Mouse (Mus musculus) ovary, postnatal 14 days (tissue): ENCODE results near the gene Ceacam10.
"Not testable (repeated sequence)": the region's sequence is repeated elsewhere in the genome, so short reads cannot be mapped to it uniquely, and the experiment has no call there.

Source experiments
- DNase-seq: peaks from one replicate; pipeline ENCODE4 v3.0.0; 2022; ENCODE audit warnings: low spot score

The Ceacam10 gene

GRCm38 (mm10) chr7:24776918-24777317, at the start of gene Ceacam10:
Gene Ceacam10 (plus strand): TSS chr7:24777206.
- DNase-seq = not testable (repeated sequence)

- DNase-seq = no peak
These were observed 40.9 kb upstream of the Ceacam10 start for GRCm38 (mm10) chr7:24735970-24736670.

- DNase-seq = no peak
These were observed 26.3 kb upstream of the Ceacam10 start for GRCm38 (mm10) chr7:24750695-24751094.

GRCm38 (mm10) chr7:24751610-24752009, 25.4 kb upstream of the Ceacam10 start:
- DNase-seq = no peak

GRCm38 (mm10) chr7:24753476-24753875, 23.5 kb upstream of the Ceacam10 start:
- DNase-seq = no peak

GRCm38 (mm10) chr7:24758520-24758919, 18.5 kb upstream of the Ceacam10 start:
- no peak for DNase-seq

GRCm38 (mm10) chr7:24760211-24760610, 16.8 kb upstream of the Ceacam10 start, which contains the start of gene Cd177:
Gene Cd177 (minus strand): TSS chr7:24760311.
- DNase-seq = no peak

GRCm38 (mm10) chr7:24761161-24761560, 15.8 kb upstream of the Ceacam10 start:
- DNase-seq = no peak

GRCm38 (mm10) chr7:24762574-24762973, 14.4 kb upstream of the Ceacam10 start:
- no peak for DNase-seq

- DNase-seq = no peak
These were observed 5.6 kb upstream of the Ceacam10 start for GRCm38 (mm10) chr7:24771361-24771760.

GRCm38 (mm10) chr7:24773942-24774535, 3.0 kb upstream of the Ceacam10 start:
- no peak for DNase-seq

- DNase-seq = no peak
These were observed 861 bp upstream of the Ceacam10 start for GRCm38 (mm10) chr7:24776145-24776544.

- DNase-seq = no peak
These were observed 20.9 kb downstream of the Ceacam10 start for GRCm38 (mm10) chr7:24797918-24798317.

GRCm38 (mm10) chr7:24802149-24802767, 25.3 kb downstream of the Ceacam10 start:
- no peak for DNase-seq

- no peak for DNase-seq
These were observed 27.8 kb downstream of the Ceacam10 start for GRCm38 (mm10) chr7:24804826-24805225.

GRCm38 (mm10) chr7:24809041-24809440, 32.0 kb downstream of the Ceacam10 start:
- DNase-seq = no peak

- peak; percentile 60 for DNase-seq
These were observed 40.5 kb downstream of the Ceacam10 start for GRCm38 (mm10) chr7:24817502-24817901.

GRCm38 (mm10) chr7:24824452-24824851, 47.4 kb downstream of the Ceacam10 start:
- DNase-seq = no peak

- no peak for DNase-seq
These were observed 50.2 kb downstream of the Ceacam10 start for GRCm38 (mm10) chr7:24827181-24827580.
